Mouse (Mus musculus) telencephalon, adult 2 months (tissue): ENCODE measurements at regions not wholly inside any gene's neighbourhood (a gene's known extent, or its start where the extent isn't known, plus 50 kb on each side); places are given as distances from the start of the nearest gene placed in this dataset.

Source experiments
- DNase-seq: peaks from one replicate; pipeline ENCODE4 v3.0.0-alpha.2; 2011; ENCODE audit warnings: low read depth, low spot score

DNA sequence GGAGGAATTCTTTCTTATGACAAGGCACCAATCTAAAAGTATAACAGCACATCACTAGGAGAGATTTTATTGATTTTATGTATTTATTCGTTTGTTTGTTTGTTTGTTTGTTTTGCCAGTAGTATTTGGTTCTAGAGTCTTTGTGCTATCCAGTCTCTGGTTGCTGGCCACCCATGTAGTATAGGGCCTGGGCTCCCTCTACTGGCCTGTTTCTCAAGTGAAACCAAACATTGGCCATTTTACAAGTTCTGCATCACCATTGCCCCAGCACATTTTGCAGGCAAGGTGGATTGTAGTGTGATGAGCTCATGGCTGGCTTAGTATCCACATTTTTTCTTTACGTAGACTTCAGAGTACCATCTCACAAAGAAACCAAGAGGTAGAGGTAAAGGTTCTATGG is 376.9 kb upstream of the Luzp2 start:
- DNase-seq, result peak; percentile 12

DNA sequence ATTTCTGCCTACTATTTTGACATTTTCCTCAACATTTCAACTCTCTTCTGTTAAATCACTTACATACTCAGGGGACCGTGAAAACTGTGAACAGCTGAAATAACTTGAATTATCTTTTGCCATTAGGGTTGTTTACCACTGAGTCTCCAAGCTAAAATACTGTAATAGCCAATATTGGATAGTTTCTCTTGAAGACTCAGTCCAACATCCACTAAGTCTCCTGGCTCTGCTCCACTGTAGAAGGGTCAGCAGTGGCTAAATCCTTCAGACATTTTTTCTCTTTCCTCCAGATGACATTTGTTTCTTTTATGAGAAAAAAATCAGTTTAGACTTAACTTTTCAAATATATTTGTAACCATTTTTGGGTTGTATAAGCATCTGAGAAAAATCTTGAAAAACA is 344.0 kb upstream of the Luzp2 start:
- DNase-seq, result no peak

DNA sequence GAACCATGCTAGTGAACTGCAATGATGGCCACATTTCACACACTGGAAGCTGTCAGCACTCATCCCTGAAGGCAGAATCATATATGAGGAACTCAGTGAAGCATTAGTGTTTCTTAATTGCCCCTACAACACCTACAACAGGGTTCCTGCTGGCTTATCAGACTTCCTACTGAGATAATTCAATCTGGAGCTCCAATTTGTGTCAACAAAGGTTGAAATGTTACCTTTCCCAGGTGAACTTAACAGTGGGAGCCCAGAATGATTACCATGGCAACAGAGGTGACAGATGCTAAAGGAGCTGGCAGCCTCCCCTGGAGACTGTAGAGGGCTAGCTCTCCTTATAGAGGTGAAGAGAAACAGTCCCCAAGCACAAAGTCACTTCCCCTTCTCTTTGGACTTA is 330.1 kb upstream of the Luzp2 start:
- no peak for DNase-seq

DNA sequence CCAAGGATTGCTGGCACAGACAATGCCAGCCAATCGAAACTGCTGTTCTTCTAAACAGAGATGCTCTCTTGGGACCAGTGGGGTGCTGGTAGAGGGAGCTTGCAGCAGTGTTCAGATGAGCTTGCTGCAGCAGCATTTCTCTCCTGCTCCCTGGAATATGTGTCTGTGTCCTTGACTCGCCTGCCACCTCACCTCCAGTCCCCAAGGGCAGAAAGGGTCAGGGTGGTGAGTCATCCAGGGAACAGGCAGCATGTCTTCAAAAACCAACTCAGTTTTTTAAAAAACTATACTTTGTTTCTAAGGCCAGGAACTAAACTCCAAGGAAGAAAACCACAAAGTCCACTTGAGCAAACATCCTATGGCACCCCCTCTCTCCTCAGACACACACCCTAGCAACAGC is 328.3 kb upstream of the Luzp2 start:
- no peak for DNase-seq

DNA sequence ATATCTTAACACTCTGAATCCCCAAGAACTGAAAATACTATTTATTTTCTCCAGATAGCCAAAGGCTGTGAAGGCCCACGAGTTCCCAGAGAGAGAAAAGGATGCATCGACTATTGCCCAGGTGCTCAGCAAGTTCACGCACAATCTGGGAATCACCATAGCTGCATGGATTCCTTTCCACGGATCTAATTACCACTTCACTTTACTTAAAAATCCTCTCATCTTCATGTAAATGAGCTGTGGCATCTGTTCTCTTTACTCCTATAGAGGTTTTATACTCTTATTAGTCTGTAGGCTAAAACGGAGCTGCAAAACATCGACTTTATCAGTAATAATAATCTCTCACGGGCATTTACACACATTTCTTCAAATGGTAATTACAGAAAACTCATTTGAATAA is 299.6 kb upstream of the Luzp2 start:
- no peak for DNase-seq

DNA sequence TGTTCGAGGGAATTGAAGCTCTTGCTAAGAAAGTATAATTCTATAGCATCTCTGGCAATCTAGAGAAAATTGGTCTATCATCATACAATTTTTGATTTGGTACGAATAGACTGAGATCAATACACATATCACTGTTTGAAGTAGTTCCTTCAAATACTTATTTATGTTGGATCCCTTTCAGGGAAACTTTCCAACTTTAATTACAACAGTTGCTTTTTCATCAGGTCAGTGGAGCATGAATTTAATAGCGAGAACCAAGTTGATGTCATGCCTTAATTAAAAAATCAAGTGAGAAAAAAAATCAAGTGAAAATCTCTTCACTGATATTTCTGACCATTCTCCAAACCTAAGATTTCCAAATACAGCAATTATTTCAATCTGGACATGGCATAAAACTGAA is 277.9 kb upstream of the Luzp2 start:
- no peak for DNase-seq

DNA sequence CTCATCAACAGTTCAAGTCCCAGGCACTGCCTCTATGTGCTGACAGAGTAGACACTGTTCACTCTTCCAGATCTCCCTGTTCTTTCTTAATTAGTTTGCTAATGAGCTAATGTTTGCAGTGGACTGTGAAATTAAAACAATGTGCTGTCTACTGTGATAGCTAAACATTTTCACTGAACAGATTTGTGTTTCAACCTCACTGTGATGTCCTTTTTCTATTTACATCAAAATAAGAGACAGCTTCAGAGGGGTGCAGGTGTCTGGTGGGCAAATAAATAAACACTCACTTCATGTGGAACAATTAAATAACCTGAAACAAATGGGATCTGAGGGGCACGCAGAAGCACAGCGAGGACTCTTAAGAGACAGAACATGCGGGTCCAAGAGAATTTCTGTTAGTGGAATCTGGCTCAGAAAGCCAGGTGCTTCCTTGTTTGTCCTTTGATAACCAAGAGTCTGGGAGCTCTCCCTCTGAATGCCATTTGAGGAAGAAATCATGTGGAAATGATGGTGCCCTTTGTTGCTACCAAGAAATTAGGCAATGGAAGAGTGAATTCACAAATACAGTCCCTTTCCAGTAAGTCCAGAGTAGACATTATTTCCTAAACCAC is 269.6 kb upstream of the Luzp2 start:
- no peak for DNase-seq

DNA sequence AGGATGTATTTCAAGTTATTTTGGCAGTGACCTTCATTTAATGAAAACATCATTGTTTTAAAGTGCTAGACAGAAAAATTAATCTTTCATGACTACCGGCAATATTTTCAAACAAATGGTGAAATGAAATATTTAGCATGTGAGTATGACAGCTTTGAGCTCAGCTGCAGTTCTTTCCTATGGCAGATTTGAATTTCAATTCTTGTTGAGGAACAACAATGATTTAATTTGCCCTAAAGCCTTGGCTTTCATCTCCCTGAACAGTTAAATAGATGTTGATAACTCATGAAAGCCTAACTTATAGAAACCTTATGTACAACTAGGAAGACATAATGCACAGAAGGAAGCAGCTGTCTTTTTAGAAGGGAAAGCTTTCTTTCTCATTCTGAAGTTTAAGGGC is 235.5 kb upstream of the Luzp2 start:
- no peak for DNase-seq

DNA sequence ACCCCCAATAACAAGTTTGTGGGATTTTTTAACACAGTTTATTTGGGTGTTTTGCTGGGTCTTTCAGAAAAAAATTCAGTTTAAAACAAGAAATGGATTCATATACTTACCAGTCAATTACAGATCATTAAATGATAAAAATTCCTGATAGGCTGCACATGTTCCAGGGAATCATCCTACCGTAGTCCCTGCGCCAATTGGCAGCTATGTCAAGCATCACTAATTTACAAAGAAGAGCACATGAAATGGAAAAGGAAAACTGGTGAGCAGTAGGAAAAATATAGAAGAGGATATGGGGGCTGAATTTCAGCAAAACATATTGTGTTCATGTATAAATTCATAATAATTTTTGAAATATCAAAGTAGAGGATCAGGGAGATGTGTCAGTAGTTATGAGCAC is 212.9 kb upstream of the Luzp2 start:
- DNase-seq, result no peak

DNA sequence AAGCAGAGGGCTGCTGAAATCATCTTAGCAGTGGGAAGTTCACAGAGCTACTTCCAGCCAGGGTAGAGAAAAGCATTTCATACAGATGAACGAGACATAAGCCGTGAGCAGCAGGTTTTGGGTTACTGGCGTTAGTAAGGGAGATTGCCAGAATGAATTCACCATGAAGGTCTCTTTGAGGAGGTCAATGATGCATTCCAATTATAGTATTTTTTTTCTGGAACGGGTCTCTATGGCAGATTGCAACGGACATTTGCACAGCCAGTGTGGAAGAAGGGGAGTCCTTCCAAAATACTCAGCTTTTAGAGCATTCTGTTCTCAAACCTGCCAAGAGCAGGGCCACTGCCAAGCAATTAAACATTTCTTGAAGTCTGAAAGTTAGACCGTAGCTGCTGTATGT is 201.4 kb upstream of the Luzp2 start:
- DNase-seq, result no peak

DNA sequence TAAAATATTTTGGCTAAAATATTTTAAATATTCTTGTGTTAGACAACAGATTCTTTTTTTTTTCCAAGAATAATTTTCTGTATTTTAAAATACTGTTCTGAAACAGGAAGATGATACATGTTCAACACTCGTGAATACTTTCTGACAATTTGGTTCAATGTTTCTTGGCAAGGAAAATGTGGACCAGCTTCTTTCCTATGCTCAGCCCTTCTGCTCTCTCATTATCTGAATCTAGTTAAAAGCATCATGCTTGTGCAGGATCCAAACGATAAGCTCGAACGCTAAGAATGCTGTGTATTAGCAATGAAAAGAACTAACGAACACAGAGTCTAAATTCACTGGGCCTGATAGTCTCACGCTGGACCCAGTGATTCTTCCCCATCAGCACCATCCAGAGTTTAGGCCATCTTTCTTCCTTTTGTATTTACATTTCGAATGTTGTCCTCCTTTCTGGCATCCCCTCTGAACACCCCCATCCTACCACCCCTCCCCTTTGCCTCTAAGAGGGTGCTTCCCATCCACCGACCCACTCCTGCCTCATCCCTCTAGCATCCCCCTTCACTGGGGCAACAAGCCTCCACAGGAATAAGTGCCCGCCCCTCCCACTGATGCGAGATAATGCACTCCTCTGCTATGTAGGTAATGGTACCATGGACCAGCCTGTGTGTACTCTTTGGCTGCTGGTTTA is 200.8 kb upstream of the Luzp2 start:
- DNase-seq, result peak; percentile 52

DNA sequence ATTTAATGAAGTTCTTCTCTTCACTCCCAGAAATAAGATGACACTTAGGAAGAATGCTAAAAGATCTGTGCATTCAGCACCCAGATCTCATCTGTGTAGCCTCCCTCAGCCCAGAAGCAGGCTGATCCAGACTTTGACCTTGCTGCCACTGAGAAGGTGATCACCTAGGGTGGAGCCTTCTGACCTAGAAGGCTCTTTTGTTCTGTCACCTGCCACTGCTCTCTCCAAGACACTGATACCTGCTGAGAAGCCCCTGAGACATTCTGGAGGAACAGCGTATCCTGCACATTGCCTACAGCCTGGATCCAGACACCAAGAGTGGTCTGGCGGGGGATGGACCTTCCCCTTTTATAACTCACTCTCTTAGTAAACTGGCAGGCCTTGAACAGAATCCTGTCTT is 190.0 kb upstream of the Luzp2 start:
- DNase-seq, result no peak

DNA sequence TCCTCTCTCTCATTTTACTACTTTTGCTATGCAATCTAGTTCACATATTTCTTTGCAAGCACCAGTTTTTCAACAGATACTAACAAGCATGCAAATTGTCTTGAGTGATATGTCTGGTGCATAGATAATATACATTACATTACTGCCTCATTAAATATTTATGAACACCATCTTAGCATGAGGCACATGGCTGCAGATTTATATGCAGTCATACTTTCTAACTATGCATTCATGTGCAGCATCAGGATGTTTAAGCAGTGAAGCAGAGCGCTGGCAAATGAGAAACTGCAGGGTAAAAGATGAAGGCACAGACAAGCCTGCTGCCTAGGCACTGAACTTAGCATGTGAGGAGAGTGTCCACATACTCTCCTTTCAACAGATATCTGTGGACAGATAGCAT is 186.3 kb upstream of the Luzp2 start:
- no peak for DNase-seq
